In the genomic region with DNA sequence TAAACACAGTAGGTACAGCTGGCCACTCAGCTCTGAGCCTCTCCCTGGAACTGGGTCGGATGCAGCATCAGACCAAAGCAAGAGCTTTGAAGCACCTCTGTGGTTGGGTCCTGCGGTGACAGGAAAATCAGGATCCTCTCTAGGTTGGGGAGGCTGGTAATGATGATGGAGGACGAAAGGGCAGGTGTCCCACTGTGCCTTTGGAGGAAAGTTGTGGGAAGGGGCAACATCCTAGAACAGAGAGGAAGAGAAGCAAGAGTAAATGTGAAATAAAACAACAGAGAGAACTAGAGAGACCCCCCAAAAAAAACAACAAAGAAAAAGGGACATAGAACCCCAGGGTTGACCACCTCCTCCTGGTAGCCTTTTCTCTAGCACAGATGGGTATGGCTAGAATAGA, we compare ENCODE assay signal across 15 mouse cellular contexts. TPM values are rescaled to one million over a fixed set of nuclear protein-coding genes. Genes with fewer than 3 reads are reported as not detected.
DNase-seq lines count a peak whose midpoint lies in the region; ATAC-seq and TF ChIP-seq lines count a peak whose summit lies in the region.
"Had no signal": no experiment of that assay in that cellular context is flagged by ENCODE, and none has a peak within 500 bp of the region (broad histone marks: within the 10 kb centered on the region; RNA-seq: fewer than 3 reads in every experiment).

A gene (minus strand): TSS at position 101 of the 400 bp plus-strand sequence.

- no peak for TF ChIP-seq POLR2A in cerebellum, adult 2 months (IDR thresholded peaks at IDR 0.05; ENCODE audit: borderline replicate concordance, insufficient read depth, low read length)

- H3K27me3 ChIP-seq in cerebellum, adult 2 months (ENCODE audit: control insufficient read depth, insufficient read depth, low read length), result no peaks in the 10 kb centered on the region; the same call in 1 of the 2 replicates
- H3K27me3 ChIP-seq in midbrain, embryonic 16.5 days (ENCODE audit: control insufficient read depth, insufficient read depth, low read depth, low read length), result no peaks in the 10 kb centered on the region
- H3K27me3 ChIP-seq in midbrain, embryonic 13.5 days, result no peaks in the 10 kb centered on the region
- H3K27me3 ChIP-seq in stomach, embryonic 16.5 days (ENCODE audit: control insufficient read depth, insufficient read depth, low read length), result no peaks in the 10 kb centered on the region
- no peaks in the 10 kb centered on the region for H3K27me3 ChIP-seq in forebrain, embryonic 12.5 days
- H3K27me3 ChIP-seq: midbrain, embryonic 12.5 days had no signal

- no peak within 1 kb of the TSS for H3K27ac ChIP-seq in cerebellum, adult 2 months (ENCODE audit: insufficient read depth, low read length)
- H3K27ac ChIP-seq in midbrain, embryonic 16.5 days (ENCODE audit: low read length), result no peak within 1 kb of the TSS
- H3K27ac ChIP-seq in midbrain, embryonic 13.5 days, result no peak within 1 kb of the TSS
- H3K27ac ChIP-seq in stomach, embryonic 16.5 days (ENCODE audit: low read length), result no peak within 1 kb of the TSS
- no peak within 1 kb of the TSS for H3K27ac ChIP-seq in forebrain, embryonic 12.5 days
- H3K27ac ChIP-seq: heart, embryonic 10.5 days; midbrain, embryonic 12.5 days had no signal

- H3K9ac ChIP-seq in midbrain, embryonic 16.5 days (ENCODE audit: low read depth, low read length), result no peak within 1 kb of the TSS
- H3K9ac ChIP-seq in midbrain, embryonic 13.5 days (replicated peaks), result no peak within 1 kb of the TSS
- H3K9ac ChIP-seq in stomach, embryonic 16.5 days (ENCODE audit: low read length), result no peak within 1 kb of the TSS
- no peak within 1 kb of the TSS for H3K9ac ChIP-seq in forebrain, embryonic 12.5 days
- H3K9ac ChIP-seq: midbrain, embryonic 12.5 days had no signal

- H3K9me3 ChIP-seq in midbrain, embryonic 16.5 days (replicated peaks; ENCODE audit: control insufficient read depth, low read length, poor library complexity, severe bottlenecking), result no peaks in the 10 kb centered on the region
- H3K9me3 ChIP-seq in midbrain, embryonic 13.5 days, result no peaks in the 10 kb centered on the region
- H3K9me3 ChIP-seq in stomach, embryonic 16.5 days (replicated peaks; ENCODE audit: control insufficient read depth, low read length), result no peaks in the 10 kb centered on the region
- no peaks in the 10 kb centered on the region for H3K9me3 ChIP-seq in forebrain, embryonic 12.5 days
- H3K9me3 ChIP-seq: heart, embryonic 10.5 days; midbrain, embryonic 12.5 days had no signal

- H3K4me2 ChIP-seq in midbrain, embryonic 16.5 days (ENCODE audit: low read length), result no peak within 1 kb of the TSS
- H3K4me2 ChIP-seq in midbrain, embryonic 13.5 days (replicated peaks), result no peak within 1 kb of the TSS
- H3K4me2 ChIP-seq in stomach, embryonic 16.5 days (ENCODE audit: low read depth, low read length), result no peak within 1 kb of the TSS
- H3K4me2 ChIP-seq in forebrain, embryonic 12.5 days, result no peak within 1 kb of the TSS
- H3K4me2 ChIP-seq: midbrain, embryonic 12.5 days had no signal

- no peaks in the 10 kb centered on the region for H3K4me1 ChIP-seq in cerebellum, adult 2 months (ENCODE audit: control insufficient read depth, insufficient read depth, low read length)
- no peaks in the 10 kb centered on the region for H3K4me1 ChIP-seq in midbrain, embryonic 16.5 days (ENCODE audit: control insufficient read depth, insufficient read depth, low read length)
- H3K4me1 ChIP-seq in midbrain, embryonic 13.5 days (replicated peaks), result no peaks in the 10 kb centered on the region
- no peaks in the 10 kb centered on the region for H3K4me1 ChIP-seq in stomach, embryonic 16.5 days (ENCODE audit: control insufficient read depth, insufficient read depth, low read length)
- H3K4me1 ChIP-seq in forebrain, embryonic 12.5 days, result no peaks in the 10 kb centered on the region
- H3K4me1 ChIP-seq: heart, embryonic 10.5 days; midbrain, embryonic 12.5 days had no signal

- no peak for TF ChIP-seq CTCF in cerebellum, adult 2 months (IDR thresholded peaks at IDR 0.05; ENCODE audit: borderline replicate concordance, insufficient read depth, low read depth, low read length)

- H3K36me3 ChIP-seq in midbrain, embryonic 16.5 days (ENCODE audit: control insufficient read depth, insufficient read depth, low read length), result no peaks in the 10 kb centered on the region
- no peaks in the 10 kb centered on the region for H3K36me3 ChIP-seq in midbrain, embryonic 13.5 days
- no peaks in the 10 kb centered on the region for H3K36me3 ChIP-seq in stomach, embryonic 16.5 days (ENCODE audit: control insufficient read depth, insufficient read depth, low read length)
- no peaks in the 10 kb centered on the region for H3K36me3 ChIP-seq in forebrain, embryonic 12.5 days (replicated peaks)
- H3K36me3 ChIP-seq: heart, embryonic 10.5 days; midbrain, embryonic 12.5 days had no signal

- DNase-seq in cerebellum, adult 2 months, result no peak
- no peak for DNase-seq in cerebellum, postnatal 10 days
- DNase-seq in layer of hippocampus, postnatal 25 days (ENCODE audit: extremely low spot score in 1 of 2, low spot score in 1 of 2), result no peak
- no peak for DNase-seq in heart, adult 11 months
- DNase-seq: cerebellum, postnatal 36 days; kidney, postnatal 25 days; thymus, postnatal 4 days had no signal

- no peak within 1 kb of the TSS for H3K4me3 ChIP-seq in cerebellum, adult 2 months (replicated peaks; ENCODE audit: insufficient read depth, low read depth, low read length)
- no peak within 1 kb of the TSS for H3K4me3 ChIP-seq in midbrain, embryonic 16.5 days (ENCODE audit: low read depth, low read length)
- no peak within 1 kb of the TSS for H3K4me3 ChIP-seq in midbrain, embryonic 13.5 days (replicated peaks)
- H3K4me3 ChIP-seq in stomach, embryonic 16.5 days (replicated peaks; ENCODE audit: low read length), result no peak within 1 kb of the TSS
- no peak within 1 kb of the TSS for H3K4me3 ChIP-seq in forebrain, embryonic 12.5 days (replicated peaks)
- H3K4me3 ChIP-seq: heart, embryonic 10.5 days; midbrain, embryonic 12.5 days had no signal

- 75% methylated on average over 3 of the region's 3 CpGs for WGBS in cerebellum, adult 2 months
- 59% methylated on average over 3 of the region's 3 CpGs for WGBS in midbrain, embryonic 16.5 days
- 71% methylated on average over 3 of the region's 3 CpGs for WGBS in midbrain, embryonic 13.5 days
- WGBS in stomach, embryonic 16.5 days, result 58% methylated on average over 3 of the region's 3 CpGs
- 66% methylated on average over 3 of the region's 3 CpGs for WGBS in forebrain, embryonic 12.5 days

- ATAC-seq in midbrain, embryonic 16.5 days, result no peak
- no peak for ATAC-seq in midbrain, embryonic 13.5 days
- no peak for ATAC-seq in stomach, embryonic 16.5 days (ENCODE audit: insufficient read depth, low FRiP score)
- ATAC-seq in forebrain, embryonic 12.5 days (ENCODE audit: low FRiP score), result no peak
- ATAC-seq: inflammation-experienced regulatory T-cells, adult 6 months had no signal

RNA-seq across cellular contexts. Expression of the gene that starts here (rescaled TPM):
- polyA plus RNA-seq in cerebellum, adult 2 months (2012; rRNA removed), result 40.4 and 45.6 TPM in 2 replicates
- polyA plus RNA-seq in midbrain, embryonic 16.5 days (2015; fragmentation: Nextera tagmentation; extraction: Ambion mirVana), result 18.4 and 23.9 TPM in 2 replicates
- polyA plus RNA-seq in midbrain, embryonic 13.5 days (2015; fragmentation: Nextera tagmentation; extraction: Ambion mirVana), result 8.1 and 10.6 TPM in 2 replicates
- 100 to 1,000 TPM; 123 to 154 TPM for total RNA-seq in layer of hippocampus, postnatal 25 days (2021)
- 11.9 and 13.4 TPM in 2 replicates for polyA plus RNA-seq in stomach, embryonic 16.5 days (2015; fragmentation: Nextera tagmentation; extraction: Ambion mirVana)
- polyA plus RNA-seq in forebrain, embryonic 12.5 days (2016; fragmentation: Nextera tagmentation; extraction: Ambion mirVana), result 1.9 and 2.6 TPM in 2 replicates
- total RNA-seq: MEL had no signal
- polyA plus RNA-seq: inflammation-experienced regulatory T-cells, adult 6 months had no signal
